Mouse (Mus musculus) adrenal gland, postnatal 36 days (tissue): ENCODE data around the gene Orai3. TPM values are rescaled to one million over a fixed set of nuclear protein-coding genes. Genes with fewer than 3 reads are reported as not detected.

Experiments used
- DNase-seq, 2 experiments: peaks; one replicate each; pipeline ENCODE4 v3.0.0; 2021; ENCODE audit warnings: mixed read lengths in 1 of 2
- total RNA-seq, 2 experiments: library from RNA; stranded (reverse); gene quantifications; 2 replicates each; pipeline ENCODE4 v1.2.3; 2021

Gene Orai3
- total RNA-seq, 2 experiments from 2014 or later = 27.7 to 36.3 TPM

GRCm38 (mm10) chr7:127824176-127824871, 54.7 kb downstream of the Orai3 start, which contains the start of the genes Stx4a and Stx1b:
Stx4a (plus strand) TSS chr7:127824294.
Stx1b (minus strand) TSS chr7:127824549.
- peak in 1 of 2 experiments; percentile 47 for DNase-seq

Other genes starting within 250 kb of the Orai3 start
- gene Tmem265, start 208.4 kb upstream of the Orai3 start, total RNA-seq = not detected
- 10 to 100 TPM; 35.4 to 43.1 TPM for gene Phkg2, start 196.5 kb upstream of the Orai3 start, total RNA-seq
- 1 to 10 TPM; 7.0 to 7.8 TPM for gene Ccdc189, start 181.2 kb upstream of the Orai3 start, total RNA-seq
- gene Rnf40, start 181.0 kb upstream of the Orai3 start, total RNA-seq = 10 to 100 TPM; 55.8 to 60.8 TPM
- gene Zfp629, start 154.0 kb upstream of the Orai3 start, total RNA-seq = 10 to 100 TPM; 19.7 to 20.6 TPM
- gene Bcl7c, start 60.9 kb upstream of the Orai3 start, total RNA-seq = 100 to 1,000 TPM in 1 of 2 experiments, 10 to 100 TPM in 1; 63.6 to 103 TPM
- 1 to 10 TPM; 3.2 to 4.2 TPM for gene Ctf1, start 57.1 kb upstream of the Orai3 start, total RNA-seq
- not detected for gene Ctf2, start 37.6 kb upstream of the Orai3 start, total RNA-seq
- 10 to 100 TPM; 13.1 to 13.7 TPM for gene Fbxl19, start 25.3 kb upstream of the Orai3 start, total RNA-seq
- 10 to 100 TPM; 36.0 TPM for gene Setd1a, start 6.9 kb downstream of the Orai3 start, total RNA-seq
- gene Gm49388, start 15.8 kb downstream of the Orai3 start, total RNA-seq = 1 to 10 TPM; 4.1 to 6.6 TPM
- 10 to 100 TPM; 30.0 to 53.3 TPM for gene Hsd3b7, start 30.8 kb downstream of the Orai3 start, total RNA-seq
- 100 to 1,000 TPM in 1 of 2 experiments, 10 to 100 TPM in 1; 92.5 to 108 TPM for gene Stx4a, start 54.5 kb downstream of the Orai3 start, total RNA-seq
- gene Stx1b, start 54.7 kb downstream of the Orai3 start, total RNA-seq = 1 to 10 TPM; 4.4 to 4.5 TPM
- 10 to 100 TPM; 30.0 to 31.2 TPM for gene Zfp646, start 106.4 kb downstream of the Orai3 start, total RNA-seq
- gene Zfp668, start 107.0 kb downstream of the Orai3 start, total RNA-seq = 1 to 10 TPM; 6.3 to 7.7 TPM
- 1 to 10 TPM in 1 of 2 experiments, under 1 TPM in 1; 0.49 to 1.7 TPM for gene Prss53, start 121.2 kb downstream of the Orai3 start, total RNA-seq
- gene Gm21974, start 125.6 kb downstream of the Orai3 start, total RNA-seq = not detected
- 10 to 100 TPM; 61.5 to 65.8 TPM for gene Vkorc1, start 125.8 kb downstream of the Orai3 start, total RNA-seq
- gene Bckdk, start 134.3 kb downstream of the Orai3 start, total RNA-seq = 100 to 1,000 TPM; 101 to 115 TPM
- gene Kat8, start 142.7 kb downstream of the Orai3 start, total RNA-seq = 10 to 100 TPM; 25.9 to 27.9 TPM
- not detected for gene Prss8, start 160.3 kb downstream of the Orai3 start, total RNA-seq
- gene Prss36, start 176.9 kb downstream of the Orai3 start, total RNA-seq = 10 to 100 TPM in 1 of 2 experiments, 1 to 10 TPM in 1; 6.7 to 10.7 TPM
- 100 to 1,000 TPM; 170 to 229 TPM for gene Fus, start 197.6 kb downstream of the Orai3 start, total RNA-seq
- 1 to 10 TPM; 3.6 to 5.4 TPM for gene Pycard, start 224.1 kb downstream of the Orai3 start, total RNA-seq
- under 1 TPM in 1 of 2 experiments, not detected in 1; 0.20 TPM for gene Trim72, start 234.1 kb downstream of the Orai3 start, total RNA-seq